Mouse (Mus musculus): ENCODE data around the gene Hoxd10. TPM values are rescaled to one million over a fixed set of nuclear protein-coding genes. Genes with fewer than 3 reads are reported as not detected.

Gene Hoxd10
- total RNA-seq, 2 experiments from 2014 or later: 0.22 TPM; not detected in 1

GRCm38 (mm10) chr2:74722949-74723348 lies 31.2 kb downstream of the Hoxd10 start:
- intact Hi-C loops (cut with DNase I): no loop called here
- DNase-seq: no peak

- no peak for DNase-seq
- intact Hi-C loops (cut with DNase I): no loop called here
Observed at GRCm38 (mm10) chr2:74724244-74725015, 32.7 kb downstream of the Hoxd10 start.

- intact Hi-C loops (cut with DNase I): no loop called here
- DNase-seq: no peak
Observed at GRCm38 (mm10) chr2:74725171-74725570, 33.4 kb downstream of the Hoxd10 start.

GRCm38 (mm10) chr2:74726551-74726950 lies 34.8 kb downstream of the Hoxd10 start, which contains the start of gene Gm28230:
Gm28230 (plus strand) TSS chr2:74726728.
- DNase-seq: no peak
- intact Hi-C loops (cut with DNase I): no loop called here

- no peak for DNase-seq
- intact Hi-C loops (cut with DNase I): no loop called here
Observed at GRCm38 (mm10) chr2:74726973-74727639, 35.4 kb downstream of the Hoxd10 start.

GRCm38 (mm10) chr2:74727640-74728302 lies 36.0 kb downstream of the Hoxd10 start:
- intact Hi-C loops (cut with DNase I): no loop called here
- DNase-seq: no peak

- DNase-seq: no peak
- intact Hi-C loops (cut with DNase I): no loop called here
Observed at GRCm38 (mm10) chr2:74728303-74728680, 36.6 kb downstream of the Hoxd10 start.

GRCm38 (mm10) chr2:74730331-74730730 lies 38.6 kb downstream of the Hoxd10 start:
- intact Hi-C loops (cut with DNase I): no loop called here
- no peak for DNase-seq

- intact Hi-C loops (cut with DNase I): no loop called here
- no peak for DNase-seq
Observed at GRCm38 (mm10) chr2:74731055-74731454, 39.3 kb downstream of the Hoxd10 start.

- intact Hi-C loops (cut with DNase I): no loop called here
- DNase-seq: no peak
Observed at GRCm38 (mm10) chr2:74731799-74732512, 40.2 kb downstream of the Hoxd10 start.

- DNase-seq: no peak
- intact Hi-C loops (cut with DNase I): no loop called here
Observed at GRCm38 (mm10) chr2:74732513-74733316, 41.0 kb downstream of the Hoxd10 start.

- intact Hi-C loops (cut with DNase I): no loop called here
- no peak for DNase-seq
Observed at GRCm38 (mm10) chr2:74733317-74733661, 41.6 kb downstream of the Hoxd10 start.

- intact Hi-C loops (cut with DNase I): no loop called here
- DNase-seq: no peak
Observed at GRCm38 (mm10) chr2:74733765-74734164, 42.0 kb downstream of the Hoxd10 start.

GRCm38 (mm10) chr2:74734451-74734850 lies 42.7 kb downstream of the Hoxd10 start:
- intact Hi-C loops (cut with DNase I): no loop called here
- no peak for DNase-seq

GRCm38 (mm10) chr2:74734996-74735811 lies 43.5 kb downstream of the Hoxd10 start:
- no peak for DNase-seq
- intact Hi-C loops (cut with DNase I): loop anchor here (5.0 kb wide), 1 partner anchor 83 kb away; no protein-coding TSS in a partner anchor

GRCm38 (mm10) chr2:74735851-74736687 lies 44.3 kb downstream of the Hoxd10 start:
- intact Hi-C loops (cut with DNase I): loop anchor here (5.0 kb wide), 1 partner anchor 84 kb away; no protein-coding TSS in a partner anchor
- no peak for DNase-seq

GRCm38 (mm10) chr2:74736688-74737577 lies 45.2 kb downstream of the Hoxd10 start:
- intact Hi-C loops (cut with DNase I): loop anchor here (5.0 kb wide), 1 partner anchor 85 kb away; no protein-coding TSS in a partner anchor
- no peak for DNase-seq

Data from heart, postnatal 36 days (tissue).